ENCODE assay signal across 8 mouse cellular contexts in genomic region chr7:65692883-65693282, GRCm38 (mm10). TPM values are rescaled to one million over a fixed set of nuclear protein-coding genes. Genes with fewer than 3 reads are reported as not detected.
DNase-seq lines count a peak whose midpoint lies in the region; ATAC-seq and TF ChIP-seq lines count a peak whose summit lies in the region.

No protein-coding gene starts in this region.

- peak overlapping the region; percentile 65 for H3K27ac ChIP-seq in heart, embryonic 13.5 days (replicated peaks)
- no peak overlapping the region for H3K27ac ChIP-seq in embryonic facial prominence, embryonic 11.5 days (replicated peaks; ENCODE audit: low read depth, low read length)

- WGBS in heart, embryonic 13.5 days, result 2% methylated on average over 10 of the region's 10 CpGs
- WGBS in embryonic facial prominence, embryonic 11.5 days, result under 1% methylated on average over 10 of the region's 10 CpGs
- 2% methylated on average over 10 of the region's 10 CpGs for WGBS in lung, adult 2 months

- peak overlapping the region; percentile 88 for H3K4me2 ChIP-seq in heart, embryonic 13.5 days
- H3K4me2 ChIP-seq in embryonic facial prominence, embryonic 11.5 days (ENCODE audit: low read depth, low read length), result peak overlapping the region; percentile 80

- no peak for DNase-seq in heart, postnatal 25 days (ENCODE audit: low spot score)
- no peak for DNase-seq in embryonic facial prominence, embryonic 11.5 days (ENCODE audit: low spot score)
- peak; percentile 85 for DNase-seq in kidney, adult 11 months
- peak; percentile 55 for DNase-seq in lung, adult 2 months
- peak; percentile 17 for DNase-seq in skeletal muscle tissue, adult 2 months (ENCODE audit: low read depth, low spot score)
- DNase-seq in left cerebral cortex, postnatal 36 days (ENCODE audit: low spot score in 2 of 2), result no peak
- no peak for DNase-seq in cerebellum, adult 11 months

- no peaks in the 10 kb centered on the region for H3K9me3 ChIP-seq in heart, embryonic 13.5 days
- no peaks in the 10 kb centered on the region for H3K9me3 ChIP-seq in embryonic facial prominence, embryonic 11.5 days (replicated peaks; ENCODE audit: control insufficient read depth, low read length)

- peak overlapping the region; percentile 89 for H3K4me3 ChIP-seq in heart, embryonic 13.5 days
- H3K4me3 ChIP-seq in embryonic facial prominence, embryonic 11.5 days (ENCODE audit: low read depth, low read length), result peak overlapping the region; percentile 84
- peak overlapping the region; percentile 99 for H3K4me3 ChIP-seq in lung, adult 2 months (replicated peaks; ENCODE audit: extremely low read depth, low read depth, low read length)

- H3K4me1 ChIP-seq in heart, embryonic 13.5 days, result peaks cover 17% of the 10 kb centered on the region
- no peaks in the 10 kb centered on the region for H3K4me1 ChIP-seq in embryonic facial prominence, embryonic 11.5 days (ENCODE audit: control insufficient read depth, insufficient read depth, low read length)
- peaks cover 6% of the 10 kb centered on the region for H3K4me1 ChIP-seq in lung, adult 2 months (ENCODE audit: control insufficient read depth, insufficient read depth, low read length)

- no peak for TF ChIP-seq CTCF in lung, adult 2 months (IDR thresholded peaks at IDR 0.05; ENCODE audit: insufficient read depth, low read length)

- H3K9ac ChIP-seq in heart, embryonic 13.5 days, result peak overlapping the region; percentile 91
- H3K9ac ChIP-seq in embryonic facial prominence, embryonic 11.5 days (replicated peaks; ENCODE audit: low read length), result peak overlapping the region; percentile 90

- intact Hi-C loops in heart, postnatal 25 days (cut with DNase I), result loop anchor here (5.0 kb wide), 1 partner anchor 46 kb away; no protein-coding TSS in a partner anchor
- intact Hi-C loops in left cerebral cortex, postnatal 36 days (cut with DNase I), result no loop called here

- ATAC-seq in heart, embryonic 13.5 days (ENCODE audit: extremely low read depth, insufficient number of reproducible peaks, low FRiP score, low TSS enrichment), result 0 out of 2 replicates have a peak, but pooled peaks have one; percentile 23
- ATAC-seq in embryonic facial prominence, embryonic 11.5 days (replicated peaks; ENCODE audit: insufficient number of reproducible peaks, low FRiP score, low TSS enrichment, low read depth), result 0 out of 2 replicates have a peak, but pooled peaks have one; percentile 6

- H3K27me3 ChIP-seq in heart, embryonic 13.5 days (replicated peaks), result no peaks in the 10 kb centered on the region
- no peaks in the 10 kb centered on the region for H3K27me3 ChIP-seq in embryonic facial prominence, embryonic 11.5 days (ENCODE audit: control insufficient read depth, insufficient read depth, low read length)

- TF ChIP-seq POLR2A in lung, adult 2 months (IDR thresholded peaks at IDR 0.05; ENCODE audit: borderline replicate concordance, extremely low read depth, low read depth, low read length), result no peak

- H3K36me3 ChIP-seq in heart, embryonic 13.5 days, result peaks cover 33% of the 10 kb centered on the region
- no peaks in the 10 kb centered on the region for H3K36me3 ChIP-seq in embryonic facial prominence, embryonic 11.5 days (replicated peaks; ENCODE audit: control insufficient read depth, insufficient read depth, low read depth, low read length)

RNA-seq across cellular contexts. Expression of gene Tm2d3, which starts 1.9 kb away (rescaled TPM):
- polyA plus RNA-seq in heart, embryonic 13.5 days (2015; fragmentation: Nextera tagmentation; extraction: Ambion mirVana), result 45.9 and 49.9 TPM in 2 replicates
- total RNA-seq in heart, postnatal 25 days (2021), result 10 to 100 TPM; 19.2 to 20.8 TPM
- polyA plus RNA-seq in embryonic facial prominence, embryonic 11.5 days (2014; fragmentation: Nextera tagmentation; extraction: Ambion mirVana), result 61.5 and 68.4 TPM in 2 replicates
- polyA plus RNA-seq in lung, adult 2 months (2012; rRNA removed), result 85.5 and 92.1 TPM in 2 replicates
- total RNA-seq in left cerebral cortex, postnatal 36 days (2021), result 10 to 100 TPM; 48.7 to 54.2 TPM

RNA-seq across cellular contexts. Expression of gene Tarsl2, which starts 48.2 kb away (rescaled TPM):
- polyA plus RNA-seq in heart, embryonic 13.5 days (2015; fragmentation: Nextera tagmentation; extraction: Ambion mirVana), result 14.7 and 15.6 TPM in 2 replicates
- total RNA-seq in heart, postnatal 25 days (2021), result 10 to 100 TPM; 31.1 to 31.9 TPM
- 10.4 and 13.0 TPM in 2 replicates for polyA plus RNA-seq in embryonic facial prominence, embryonic 11.5 days (2014; fragmentation: Nextera tagmentation; extraction: Ambion mirVana)
- polyA plus RNA-seq in lung, adult 2 months (2012; rRNA removed), result 3.8 and 4.1 TPM in 2 replicates
- total RNA-seq in left cerebral cortex, postnatal 36 days (2021), result 10 to 100 TPM; 40.0 to 43.8 TPM

Comparison
In these comparisons a context has a peak if more than half of its experiments do, and no peak if none do; other contexts are left out.
1. DNase-seq: peak in kidney, adult 11 months (single experiment), lung, adult 2 months (single experiment) and skeletal muscle tissue, adult 2 months (single experiment); none in heart, postnatal 25 days (single experiment), embryonic facial prominence, embryonic 11.5 days (single experiment), left cerebral cortex, postnatal 36 days (0 of 2) and cerebellum, adult 11 months (single experiment).
2. Peak in every context shown above with its lines, with median percentiles within 50 percentile points of each other: H3K4me3 ChIP-seq.